Mouse (Mus musculus): ENCODE results near the gene Ly6g6e. TPM values are rescaled to one million over a fixed set of nuclear protein-coding genes. Genes with fewer than 3 reads are reported as not detected.

The Ly6g6e gene
- polyA plus RNA-seq, 1 experiment: 4.5 TPM

Other genes with a start within 250 kb of the Ly6g6e start
- gene Stk19, start 240.0 kb upstream of the Ly6g6e start, polyA plus RNA-seq (2012; rRNA removed; ENCODE audit: low replicate concordance): 37.5 and 44.6 TPM in 2 replicates
- gene Dxo, start 239.9 kb upstream of the Ly6g6e start, polyA plus RNA-seq (2012; rRNA removed; ENCODE audit: low replicate concordance): 65.8 and 69.5 TPM in 2 replicates
- 92.6 and 103 TPM in 2 replicates for gene Skiv2l, start 226.7 kb upstream of the Ly6g6e start, polyA plus RNA-seq (2012; rRNA removed; ENCODE audit: low replicate concordance)
- 26.6 and 41.9 TPM in 2 replicates for gene Nelfe, start 226.5 kb upstream of the Ly6g6e start, polyA plus RNA-seq (2012; rRNA removed; ENCODE audit: low replicate concordance)
- 75.6 and 198 TPM in 2 replicates for gene Cfb, start 214.4 kb upstream of the Ly6g6e start, polyA plus RNA-seq (2012; rRNA removed; ENCODE audit: low replicate concordance)
- 7.5 and 24.8 TPM in 2 replicates for gene Zbtb12, start 197.4 kb upstream of the Ly6g6e start, polyA plus RNA-seq (2012; rRNA removed; ENCODE audit: low replicate concordance)
- not detected in 2 replicates for gene Gm20547, start 194.9 kb upstream of the Ly6g6e start, polyA plus RNA-seq (2012; rRNA removed; ENCODE audit: low replicate concordance)
- gene C2, start 178.6 kb upstream of the Ly6g6e start, polyA plus RNA-seq (2012; rRNA removed; ENCODE audit: low replicate concordance): 69.3 and 73.7 TPM in 2 replicates
- gene Ehmt2, start 178.4 kb upstream of the Ly6g6e start, polyA plus RNA-seq (2012; rRNA removed; ENCODE audit: low replicate concordance): 185 and 311 TPM in 2 replicates
- 0.10 and 12.1 TPM in 2 replicates for gene Slc44a4, start 162.4 kb upstream of the Ly6g6e start, polyA plus RNA-seq (2012; rRNA removed; ENCODE audit: low replicate concordance)
- 41.5 and 44.0 TPM in 2 replicates for gene Neu1, start 145.6 kb upstream of the Ly6g6e start, polyA plus RNA-seq (2012; rRNA removed; ENCODE audit: low replicate concordance)
- 15.3 and 47.3 TPM in 2 replicates for gene Hspa1b, start 117.7 kb upstream of the Ly6g6e start, polyA plus RNA-seq (2012; rRNA removed; ENCODE audit: low replicate concordance)
- not detected in 2 replicates for gene Gm20481, start 107.0 kb upstream of the Ly6g6e start, polyA plus RNA-seq (2012; rRNA removed; ENCODE audit: low replicate concordance)
- gene Hspa1a, start 104.7 kb upstream of the Ly6g6e start, polyA plus RNA-seq (2012; rRNA removed; ENCODE audit: low replicate concordance): 8.7 and 27.0 TPM in 2 replicates
- 0.46 and 0.59 TPM in 2 replicates for gene Hspa1l, start 104.2 kb upstream of the Ly6g6e start, polyA plus RNA-seq (2012; rRNA removed; ENCODE audit: low replicate concordance)
- gene Lsm2, start 95.0 kb upstream of the Ly6g6e start, polyA plus RNA-seq (2012; rRNA removed; ENCODE audit: low replicate concordance): 69.2 and 79.0 TPM in 2 replicates
- gene Vars, start 75.9 kb upstream of the Ly6g6e start, polyA plus RNA-seq (2012; rRNA removed; ENCODE audit: low replicate concordance): 61.9 and 207 TPM in 2 replicates
- gene Vwa7, start 60.3 kb upstream of the Ly6g6e start, polyA plus RNA-seq (2012; rRNA removed; ENCODE audit: low replicate concordance): 0.39 and 0.62 TPM in 2 replicates
- gene Sapcd1, start 48.9 kb upstream of the Ly6g6e start, polyA plus RNA-seq (2012; rRNA removed; ENCODE audit: low replicate concordance): 0.54 and 1.7 TPM in 2 replicates
- gene Msh5, start 30.2 kb upstream of the Ly6g6e start, polyA plus RNA-seq (2012; rRNA removed; ENCODE audit: low replicate concordance): 1.8 TPM in 2 replicates
- gene Clic1, start 26.9 kb upstream of the Ly6g6e start, polyA plus RNA-seq (2012; rRNA removed; ENCODE audit: low replicate concordance): 87.4 and 180 TPM in 2 replicates
- 59.2 and 121 TPM in 2 replicates for gene Ddah2, start 17.9 kb upstream of the Ly6g6e start, polyA plus RNA-seq (2012; rRNA removed; ENCODE audit: low replicate concordance)
- gene Ly6g6c, start 11.5 kb upstream of the Ly6g6e start, polyA plus RNA-seq (2012; rRNA removed; ENCODE audit: low replicate concordance): 0.17 TPM in 1 of 2 replicates, not detected in the other
- 0.09 and 0.21 TPM in 2 replicates for gene Mpig6b, start 10.7 kb upstream of the Ly6g6e start, polyA plus RNA-seq (2012; rRNA removed; ENCODE audit: low replicate concordance)
- 2.3 and 5.4 TPM in 2 replicates for gene Ly6g6d, start 1.2 kb downstream of the Ly6g6e start, polyA plus RNA-seq (2012; rRNA removed; ENCODE audit: low replicate concordance)
- gene Ly6g6f, start 8.7 kb downstream of the Ly6g6e start, polyA plus RNA-seq (2012; rRNA removed; ENCODE audit: low replicate concordance): not detected in 2 replicates
- gene Abhd16a, start 12.4 kb downstream of the Ly6g6e start, polyA plus RNA-seq (2012; rRNA removed; ENCODE audit: low replicate concordance): 206 and 214 TPM in 2 replicates
- gene Ly6g5c, start 31.4 kb downstream of the Ly6g6e start, polyA plus RNA-seq (2012; rRNA removed; ENCODE audit: low replicate concordance): 3.1 TPM in 1 of 2 replicates, not detected in the other
- gene Ly6g5b, start 38.5 kb downstream of the Ly6g6e start, polyA plus RNA-seq (2012; rRNA removed; ENCODE audit: low replicate concordance): 1.9 and 3.2 TPM in 2 replicates
- 12.3 and 16.6 TPM in 2 replicates for gene Gpank1, start 44.6 kb downstream of the Ly6g6e start, polyA plus RNA-seq (2012; rRNA removed; ENCODE audit: low replicate concordance)
- 304 and 310 TPM in 2 replicates for gene Csnk2b, start 45.2 kb downstream of the Ly6g6e start, polyA plus RNA-seq (2012; rRNA removed; ENCODE audit: low replicate concordance)
- gene D17H6S53E, start 49.5 kb downstream of the Ly6g6e start, polyA plus RNA-seq (2012; rRNA removed; ENCODE audit: low replicate concordance): 6.4 and 11.3 TPM in 2 replicates
- gene Apom, start 55.1 kb downstream of the Ly6g6e start, polyA plus RNA-seq (2012; rRNA removed; ENCODE audit: low replicate concordance): 0.17 TPM in 1 of 2 replicates, not detected in the other
- 178 and 246 TPM in 2 replicates for gene Bag6, start 58.3 kb downstream of the Ly6g6e start, polyA plus RNA-seq (2012; rRNA removed; ENCODE audit: low replicate concordance)
- gene Prrc2a, start 88.0 kb downstream of the Ly6g6e start, polyA plus RNA-seq (2012; rRNA removed; ENCODE audit: low replicate concordance): 249 and 404 TPM in 2 replicates
- gene Aif1, start 99.2 kb downstream of the Ly6g6e start, polyA plus RNA-seq (2012; rRNA removed; ENCODE audit: low replicate concordance): 1.9 and 5.2 TPM in 2 replicates
- gene Lst1, start 111.5 kb downstream of the Ly6g6e start, polyA plus RNA-seq (2012; rRNA removed; ENCODE audit: low replicate concordance): 23.5 and 60.6 TPM in 2 replicates
- gene Ltb, start 117.5 kb downstream of the Ly6g6e start, polyA plus RNA-seq (2012; rRNA removed; ENCODE audit: low replicate concordance): 4.2 and 11.0 TPM in 2 replicates
- gene Tnf, start 125.1 kb downstream of the Ly6g6e start, polyA plus RNA-seq (2012; rRNA removed; ENCODE audit: low replicate concordance): 2.2 and 3.1 TPM in 2 replicates
- gene Lta, start 128.4 kb downstream of the Ly6g6e start, polyA plus RNA-seq (2012; rRNA removed; ENCODE audit: low replicate concordance): 0.16 and 0.69 TPM in 2 replicates
- 0.64 and 4.9 TPM in 2 replicates for gene Gm16181, start 143.9 kb downstream of the Ly6g6e start, polyA plus RNA-seq (2012; rRNA removed; ENCODE audit: low replicate concordance)
- gene Atp6v1g2, start 156.8 kb downstream of the Ly6g6e start, polyA plus RNA-seq (2012; rRNA removed; ENCODE audit: low replicate concordance): 7.5 and 9.8 TPM in 2 replicates
- gene Nfkbil1, start 158.9 kb downstream of the Ly6g6e start, polyA plus RNA-seq (2012; rRNA removed; ENCODE audit: low replicate concordance): 14.3 and 18.2 TPM in 2 replicates
- gene Ddx39b, start 164.8 kb downstream of the Ly6g6e start, polyA plus RNA-seq (2012; rRNA removed; ENCODE audit: low replicate concordance): 285 and 496 TPM in 2 replicates
- gene H2-D1, start 185.8 kb downstream of the Ly6g6e start, polyA plus RNA-seq (2012; rRNA removed; ENCODE audit: low replicate concordance): 1,137 and 2,644 TPM in 2 replicates
- gene H2-Q1, start 243.5 kb downstream of the Ly6g6e start, polyA plus RNA-seq (2012; rRNA removed; ENCODE audit: low replicate concordance): not detected in 2 replicates

All from subcutaneous adipose tissue, adult 2 months (tissue).